In the genomic region with DNA sequence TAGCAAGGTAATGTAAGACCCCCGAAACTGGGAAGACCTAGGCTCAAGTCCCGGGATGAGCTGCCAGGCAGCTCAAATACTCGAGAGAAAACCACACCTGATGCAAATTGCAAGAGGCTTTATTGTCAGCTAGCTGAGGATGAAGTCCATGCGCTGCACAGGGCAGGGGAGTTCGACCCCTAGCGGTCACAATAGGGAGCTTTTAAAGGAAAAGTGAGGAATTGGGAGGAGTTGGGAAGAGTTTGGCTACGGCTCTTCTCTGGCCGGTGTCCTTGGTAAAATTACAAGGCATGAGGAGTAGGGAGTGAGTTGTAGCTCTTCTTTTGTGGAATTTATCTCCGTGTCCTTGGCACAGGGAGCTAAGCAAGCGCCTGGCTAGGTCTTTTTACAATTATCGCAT, we compare ENCODE assay signal across 12 mouse cellular contexts. TPM values are rescaled to one million over a fixed set of nuclear protein-coding genes. Genes with fewer than 3 reads are reported as not detected.
A peak's percentile ranks its signal among the peaks of the same experiment; 100 is the strongest.
DNase-seq lines count a peak whose midpoint lies in the region; ATAC-seq and TF ChIP-seq lines count a peak whose summit lies in the region.
"Had no signal": no experiment of that assay in that cellular context is flagged by ENCODE, and none has a peak within 500 bp of the region (broad histone marks: within the 10 kb centered on the region; RNA-seq: fewer than 3 reads in every experiment).

No protein-coding gene starts in this region.

- ATAC-seq in activated CD4-positive, CD25-positive, alpha-beta regulatory T cell, adult 4 months, result no peak
- ATAC-seq in megakaryocyte-erythroid progenitor cell, adult 5-6 weeks (replicated peaks; ENCODE audit: low FRiP score, low TSS enrichment, poor library complexity, severe bottlenecking), result no peak
- ATAC-seq: CD4-positive, CD25-positive, alpha-beta regulatory T cell, adult 4 months had no signal

- H3K4me1 ChIP-seq in ES-Bruce4 (ENCODE audit: control insufficient read depth, insufficient read depth, low read length), result peaks cover 4% of the 10 kb centered on the region
- H3K4me1 ChIP-seq: embryonic facial prominence, embryonic 12.5 days had no signal

- no peaks in the 10 kb centered on the region for H3K27me3 ChIP-seq in ES-Bruce4 (ENCODE audit: control insufficient read depth, insufficient read depth, low read length, poor library complexity, severe bottlenecking)
- H3K27me3 ChIP-seq: embryonic facial prominence, embryonic 12.5 days had no signal

- intact Hi-C loops in heart, postnatal 25 days (cut with DNase I), result no loop called here
- intact Hi-C loops in left cerebral cortex, postnatal 36 days (cut with DNase I), result no loop called here

- peak overlapping the region; percentile 39 for H3K4me3 ChIP-seq in ES-Bruce4 (ENCODE audit: low read depth, low read length)
- H3K4me3 ChIP-seq: embryonic facial prominence, embryonic 12.5 days had no signal

- DNase-seq in heart, adult 18-20 months, result peak; percentile 24 to 27
- no peak for DNase-seq in heart, postnatal 25 days (ENCODE audit: low spot score)
- DNase-seq in adrenal gland, postnatal 25 days, result peak; percentile 26
- peak; percentile 38 to 49 for DNase-seq in kidney, postnatal 4 days
- DNase-seq in left cerebral cortex, postnatal 36 days (ENCODE audit: low spot score in 2 of 2), result no peak

- H3K9ac ChIP-seq in ES-Bruce4 (ENCODE audit: low read depth, poor library complexity, severe bottlenecking), result peak overlapping the region; percentile 10; the same call in 1 of the 2 replicates
- H3K9ac ChIP-seq: embryonic facial prominence, embryonic 12.5 days had no signal

- no peak for TF ChIP-seq POLR2A in ES-Bruce4 (IDR thresholded peaks at IDR 0.05; ENCODE audit: insufficient read depth, low read length)

- 0 out of 2 replicates have a peak, but pooled peaks have one; percentile 25 for TF ChIP-seq EP300 in ES-Bruce4 (IDR thresholded peaks at IDR 0.05; ENCODE audit: insufficient read depth, low read depth, low read length)

- H3K36me3 ChIP-seq in ES-Bruce4 (ENCODE audit: control insufficient read depth, insufficient read depth, low read length, poor library complexity, severe bottlenecking), result no peaks in the 10 kb centered on the region
- H3K36me3 ChIP-seq: embryonic facial prominence, embryonic 12.5 days had no signal

- TF ChIP-seq CTCF in ES-Bruce4 (IDR thresholded peaks at IDR 0.05; ENCODE audit: low read depth, low read length), result peak; percentile 76

- 0 out of 2 replicates have a peak, but pooled peaks cover 2% of the 10 kb centered on the region for H3K9me3 ChIP-seq in ES-Bruce4 (replicated peaks; ENCODE audit: control insufficient read depth, insufficient read depth, low read length, poor library complexity, severe bottlenecking)
- H3K9me3 ChIP-seq: embryonic facial prominence, embryonic 12.5 days had no signal

- peak overlapping the region; percentile 80 for H3K27ac ChIP-seq in ES-Bruce4 (ENCODE audit: insufficient read depth, low read length)
- H3K27ac ChIP-seq: embryonic facial prominence, embryonic 12.5 days had no signal

RNA-seq across cellular contexts. Expression of gene Fbxo27, which starts 16.9 kb away (rescaled TPM):
- total RNA-seq in heart, adult 18-20 months (2021), result under 1 TPM; 0.12 to 0.23 TPM
- total RNA-seq in heart, postnatal 25 days (2021), result under 1 TPM; 0.34 to 0.39 TPM
- polyA plus RNA-seq in ES-Bruce4 (2011; ENCODE audit: insufficient read depth, insufficient read length, low read depth, missing spikeins), result 5.2 and 9.6 TPM in 2 replicates
- 1.3 and 1.9 TPM in 2 replicates for total RNA-seq in adrenal gland, postnatal 25 days (2021)
- 1 to 10 TPM; 1.1 to 2.9 TPM for polyA plus RNA-seq in activated CD4-positive, CD25-positive, alpha-beta regulatory T cell, adult 4 months (2017; shearing (Covaris generic))
- not detected in 2 replicates for total RNA-seq in megakaryocyte-erythroid progenitor cell, adult 5-6 weeks (2014; fragmentation: Nextera tagmentation)
- not detected in 2 replicates for total RNA-seq in megakaryocyte-erythroid progenitor cell, adult 5-6 weeks (2017)
- total RNA-seq in left cerebral cortex, postnatal 36 days (2021), result 10 to 100 TPM; 23.3 to 25.0 TPM

RNA-seq across cellular contexts. Expression of gene Fbxo17, which starts 40.9 kb away (rescaled TPM):
- under 1 TPM; 0.62 to 0.82 TPM for total RNA-seq in heart, adult 18-20 months (2021)
- under 1 TPM; 0.36 to 0.92 TPM for total RNA-seq in heart, postnatal 25 days (2021)
- 6.7 and 7.0 TPM in 2 replicates for polyA plus RNA-seq in ES-Bruce4 (2011; ENCODE audit: insufficient read depth, insufficient read length, low read depth, missing spikeins)
- total RNA-seq in adrenal gland, postnatal 25 days (2021), result 3.9 and 5.3 TPM in 2 replicates
- polyA plus RNA-seq in activated CD4-positive, CD25-positive, alpha-beta regulatory T cell, adult 4 months (2017; shearing (Covaris generic)), result 10 to 100 TPM in 1 of 2 experiments, 1 to 10 TPM in 1; 8.3 to 10.9 TPM
- total RNA-seq in megakaryocyte-erythroid progenitor cell, adult 5-6 weeks (2014; fragmentation: Nextera tagmentation), result 1.6 TPM in 1 of 2 replicates, not detected in the other
- total RNA-seq in megakaryocyte-erythroid progenitor cell, adult 5-6 weeks (2017), result 0.34 and 1.2 TPM in 2 replicates
- total RNA-seq in left cerebral cortex, postnatal 36 days (2021), result 1 to 10 TPM; 2.0 TPM

RNA-seq across cellular contexts. Expression of gene Acp7, which starts 44.6 kb away (rescaled TPM):
- total RNA-seq in heart, adult 18-20 months (2021), result not detected
- total RNA-seq in heart, postnatal 25 days (2021), result not detected
- polyA plus RNA-seq in ES-Bruce4 (2011; ENCODE audit: insufficient read depth, insufficient read length, low read depth, missing spikeins), result 1.4 and 1.8 TPM in 2 replicates
- total RNA-seq in adrenal gland, postnatal 25 days (2021), result not detected in 2 replicates
- not detected for polyA plus RNA-seq in activated CD4-positive, CD25-positive, alpha-beta regulatory T cell, adult 4 months (2017; shearing (Covaris generic))
- total RNA-seq in megakaryocyte-erythroid progenitor cell, adult 5-6 weeks (2014; fragmentation: Nextera tagmentation), result not detected in 2 replicates
- total RNA-seq in megakaryocyte-erythroid progenitor cell, adult 5-6 weeks (2017), result not detected in 2 replicates
- total RNA-seq in left cerebral cortex, postnatal 36 days (2021), result 1 to 10 TPM in 1 of 2 experiments, under 1 TPM in 1; 0.99 to 1.5 TPM
- total RNA-seq: megakaryocyte, adult 5-6 weeks had no signal
- polyA plus RNA-seq: CD4-positive, CD25-positive, alpha-beta regulatory T cell, adult 4 months; small intestine, adult 2 months had no signal

Comparison
In these comparisons a context has a peak if more than half of its experiments do, and no peak if none do; other contexts are left out.
1. DNase-seq: peak in heart, adult 18-20 months (2 of 2), adrenal gland, postnatal 25 days (single experiment) and kidney, postnatal 4 days (2 of 2); none in heart, postnatal 25 days (single experiment) and left cerebral cortex, postnatal 36 days (0 of 2).